9 mouse cellular contexts compared by ENCODE assay signal in genomic region chr17:6172440-6172839, GRCm38 (mm10).
A peak's percentile ranks its signal among the peaks of the same experiment; 100 is the strongest.
DNase-seq lines count a peak whose midpoint lies in the region; ATAC-seq lines count a peak whose summit lies in the region.
"Had no signal": no experiment of that assay in that cellular context is flagged by ENCODE, and none has a peak within 500 bp of the region (broad histone marks: within the 10 kb centered on the region; RNA-seq: fewer than 3 reads in every experiment).

No protein-coding gene starts in this region.

- no peak overlapping the region for H3K4me2 ChIP-seq in kidney, embryonic 15.5 days
- no peak overlapping the region for H3K4me2 ChIP-seq in neural tube, embryonic 15.5 days

- no peaks in the 10 kb centered on the region for H3K27me3 ChIP-seq in kidney, embryonic 15.5 days
- no peaks in the 10 kb centered on the region for H3K27me3 ChIP-seq in neural tube, embryonic 15.5 days (replicated peaks)

- no peaks in the 10 kb centered on the region for H3K9me3 ChIP-seq in kidney, embryonic 15.5 days (replicated peaks)
- H3K9me3 ChIP-seq in neural tube, embryonic 15.5 days (replicated peaks) = no peaks in the 10 kb centered on the region

- 54% methylated on average over 7 of the region's 7 CpGs for WGBS in kidney, embryonic 15.5 days
- 63% methylated on average over 7 of the region's 7 CpGs for WGBS in neural tube, embryonic 15.5 days

- no peak for DNase-seq in kidney, adult 18-20 months
- peak; percentile 60 for DNase-seq in MN1 (ENCODE audit: low spot score)
- no peak for DNase-seq in layer of hippocampus, adult 8-10 months (ENCODE audit: low spot score in 2 of 2)
- no peak for DNase-seq in gastrocnemius, postnatal 25 days
- no peak for DNase-seq in urinary bladder, postnatal 14 days (ENCODE audit: low spot score)

- peaks cover 10% of the 10 kb centered on the region; the same call in 1 of the 2 replicates for H3K36me3 ChIP-seq in kidney, embryonic 15.5 days
- H3K36me3 ChIP-seq in neural tube, embryonic 15.5 days = peaks cover 5% of the 10 kb centered on the region

- no peak overlapping the region for H3K4me3 ChIP-seq in kidney, embryonic 15.5 days (replicated peaks)
- H3K4me3 ChIP-seq in neural tube, embryonic 15.5 days (replicated peaks) = no peak overlapping the region

- no peak for ATAC-seq in kidney, embryonic 15.5 days (replicated peaks; ENCODE audit: low FRiP score)
- ATAC-seq in inflammation-experienced regulatory T-cells, adult 6 months = peak; percentile 89
- no peak for ATAC-seq in neural tube, embryonic 15.5 days (ENCODE audit: low FRiP score)

- peak overlapping the region; percentile 37 for H3K27ac ChIP-seq in kidney, embryonic 15.5 days
- H3K27ac ChIP-seq in neural tube, embryonic 15.5 days (replicated peaks) = peak overlapping the region; percentile 60; the same call in 1 of the 2 replicates
- H3K27ac ChIP-seq: kidney, postnatal 0 days had no signal

- H3K4me1 ChIP-seq in kidney, embryonic 15.5 days = peaks cover 14% of the 10 kb centered on the region; the same call in 1 of the 2 replicates
- H3K4me1 ChIP-seq in neural tube, embryonic 15.5 days = peaks cover 11% of the 10 kb centered on the region

- H3K9ac ChIP-seq in kidney, embryonic 15.5 days = no peak overlapping the region
- H3K9ac ChIP-seq in neural tube, embryonic 15.5 days (replicated peaks) = no peak overlapping the region; the same call in 1 of the 2 replicates
